Mouse (Mus musculus) left cerebral cortex, adult 2 months (tissue): Measurements from ENCODE around the gene Cnnm3. TPM values are rescaled to one million over a fixed set of nuclear protein-coding genes. Genes with fewer than 3 reads are reported as not detected.

Source experiments
- DNase-seq, 2 experiments: peaks; one replicate each; pipeline ENCODE4 v3.0.0; 2021 to 2022; ENCODE audit warnings: low spot score in 2 of 2, mixed read lengths in 1 of 2; ENCODE audit errors: extremely low spot score in 1 of 2
- H3K27ac ChIP-seq: fragments of 200-600 bp; 2 replicates; pipeline ENCODE4 v1.8.1; 2022
- H3K4me3 ChIP-seq: fragments of 200-600 bp; 2 replicates; pipeline ENCODE4 v1.8.1; 2022
- CTCF ChIP-seq: fragments of 200-600 bp; IDR thresholded peaks from 2 replicates; pipeline ENCODE4 v1.8.1; 2022; ENCODE audit warnings: antibody characterized with exemption, mild to moderate bottlenecking, moderate library complexity
- intact Hi-C: fragments of 180-260 bp; cut with DNase I; formaldehyde crosslinking; loops from one replicate; pipeline ENCODE4 v1.15.1; 2025
- total RNA-seq, 2 experiments: library from RNA; stranded (reverse); gene quantifications; 2 replicates each; pipeline ENCODE4 v1.2.3; 2021

Gene Cnnm3
- total RNA-seq, 2 experiments from 2014 or later, result 29.8 to 34.9 TPM

GRCm38 (mm10) chr1:36540807-36541206, 29.1 kb downstream of the Cnnm3 start:
- intact Hi-C loops, result no loop called here
- no peak for TF ChIP-seq CTCF
- no peak overlapping the region for H3K27ac ChIP-seq
- DNase-seq, result no peak
- H3K4me3 ChIP-seq, result no peak overlapping the region

- no peak for DNase-seq
- intact Hi-C loops, result no loop called here
- Histone ChIP-seq H3K27ac (no peak overlapping the region), H3K4me3 (no peak overlapping the region)
- no peak for TF ChIP-seq CTCF
Measured at GRCm38 (mm10) chr1:36541844-36542243, 30.2 kb downstream of the Cnnm3 start.

GRCm38 (mm10) chr1:36542925-36543324, 31.3 kb downstream of the Cnnm3 start:
- intact Hi-C loops, result no loop called here
- DNase-seq, result no peak
- no peak overlapping the region for H3K27ac ChIP-seq
- no peak for TF ChIP-seq CTCF
- H3K4me3 ChIP-seq, result no peak overlapping the region

GRCm38 (mm10) chr1:36545382-36545781, 33.7 kb downstream of the Cnnm3 start:
- no peak for DNase-seq

GRCm38 (mm10) chr1:36545845-36546600, 34.4 kb downstream of the Cnnm3 start:
- no peak for DNase-seq
- TF ChIP-seq CTCF, result peak; percentile 40
- intact Hi-C loops, result loop anchor here (2.0 kb wide), 1 partner anchor 199 kb away; no protein-coding TSS in a partner anchor
- Histone ChIP-seq H3K27ac (peak overlapping the region; percentile 93; the same call in 1 of the 2 replicates), H3K4me3 (peak overlapping the region; percentile 84)

More at GRCm38 (mm10) chr1:36545382-36545781, 33.7 kb downstream of the Cnnm3 start:
- H3K27ac ChIP-seq, result no peak overlapping the region
- TF ChIP-seq CTCF, result no peak
- intact Hi-C loops, result no loop called here
- H3K4me3 ChIP-seq, result no peak overlapping the region

GRCm38 (mm10) chr1:36546888-36547471, 35.3 kb downstream of the Cnnm3 start, which contains the start of gene Ankrd39:
Gene Ankrd39, minus strand, starts transcription at chr1:36547445.
- peak within 1 kb of the TSS; percentile 84 for H3K4me3 ChIP-seq
- DNase-seq, result peak; percentile 96 to 97
- TF ChIP-seq CTCF, result peak; percentile 97
- H3K27ac ChIP-seq, result peak within 1 kb of the TSS; percentile 93
- intact Hi-C loops, result loop anchor here (1.0 to 2.0 kb wide), 4 partner anchors 88 to 198 kb away; no protein-coding TSS in a partner anchor

GRCm38 (mm10) chr1:36547981-36548598, 36.4 kb downstream of the Cnnm3 start:
- H3K27ac ChIP-seq, result peak overlapping the region; percentile 19
- peak in 1 of 2 experiments; percentile 35 for DNase-seq
- TF ChIP-seq CTCF, result no peak
- intact Hi-C loops, result loop anchor here (1.0 to 2.0 kb wide), 5 partner anchors 87 to 197 kb away; no protein-coding TSS in a partner anchor
- no peak overlapping the region for H3K4me3 ChIP-seq

- intact Hi-C loops, result loop anchor here (2.0 kb wide), 1 partner anchor 160 kb away; no protein-coding TSS in a partner anchor
- Histone ChIP-seq H3K4me3 (no peak overlapping the region), H3K27ac (no peak overlapping the region)
- TF ChIP-seq CTCF, result no peak
- DNase-seq, result no peak
Measured at GRCm38 (mm10) chr1:36548771-36549170, 37.1 kb downstream of the Cnnm3 start.

GRCm38 (mm10) chr1:36549491-36549890, 37.8 kb downstream of the Cnnm3 start:
- H3K27ac ChIP-seq, result no peak overlapping the region
- TF ChIP-seq CTCF, result no peak
- no peak for DNase-seq
- no peak overlapping the region for H3K4me3 ChIP-seq
- intact Hi-C loops, result loop anchor here (2.0 kb wide), 1 partner anchor 159 kb away; no protein-coding TSS in a partner anchor

- H3K4me3 ChIP-seq, result no peak overlapping the region
- DNase-seq, result no peak
- intact Hi-C loops, result no loop called here
- no peak overlapping the region for H3K27ac ChIP-seq
- TF ChIP-seq CTCF, result no peak
Measured at GRCm38 (mm10) chr1:36550075-36550863, 38.6 kb downstream of the Cnnm3 start.

- H3K27ac ChIP-seq, result no peak overlapping the region
- DNase-seq, result no peak
- no peak for TF ChIP-seq CTCF
- H3K4me3 ChIP-seq, result no peak overlapping the region
- intact Hi-C loops, result no loop called here
Measured at GRCm38 (mm10) chr1:36551904-36552303, 40.2 kb downstream of the Cnnm3 start.
